Mouse (Mus musculus): ENCODE results near the gene Gde1.

DNA sequence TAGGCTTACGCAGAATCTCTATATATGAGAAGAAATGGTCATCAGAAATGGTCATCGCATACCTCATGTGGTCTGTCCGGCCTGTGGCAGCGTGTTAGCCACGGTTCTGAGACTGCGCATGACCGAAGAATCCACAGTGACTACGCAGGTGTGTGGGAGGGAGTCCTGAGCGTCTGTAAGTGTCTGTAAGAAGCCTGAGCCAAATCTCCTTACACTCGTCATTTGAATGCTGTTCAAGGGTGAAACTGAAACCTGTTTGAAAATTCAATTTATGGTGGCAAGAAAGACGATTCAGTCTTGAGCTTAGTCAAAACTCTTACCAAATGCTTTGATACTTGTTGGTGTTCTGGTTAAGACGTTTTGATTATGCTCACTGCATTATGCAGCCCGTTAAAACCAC, 27.6 kb upstream of the Gde1 start:
- TF ChIP-seq GATA1 (IDR thresholded peaks at IDR 0.05; ENCODE audit: borderline replicate concordance, low read length): no peak
- no peak for TF ChIP-seq FLI1 (IDR thresholded peaks at IDR 0.05; ENCODE audit: low read length)
